Mouse (Mus musculus) liver, postnatal 0 days (tissue): Measurements from ENCODE around the gene Krtap5-2. TPM values are rescaled to one million over a fixed set of nuclear protein-coding genes. Genes with fewer than 3 reads are reported as not detected.
"Not testable (repeated sequence)": the region's sequence is repeated elsewhere in the genome, so short reads cannot be mapped to it uniquely, and the experiment has no call there.

ENCODE experiments used
- ATAC-seq: fragments of 200-750 bp; cut with Nextera tagmentation; 2 replicates; pipeline ENCODE4 v1.8.0; 2017; ENCODE audit warnings: mild to moderate bottlenecking, moderate library complexity
- DNase-seq: peaks from one replicate; pipeline ENCODE4 v3.0.0-alpha.2; 2016
- H3K27ac ChIP-seq: fragments of 300-500 bp; sonication (generic); 2 replicates; pipeline ENCODE4 v1.5.1; 2014; ENCODE audit warnings: antibody characterized with exemption, moderate library complexity, mild to moderate bottlenecking, low read depth
- H3K27me3 ChIP-seq: fragments of 300-500 bp; sonication (generic); 2 replicates; pipeline ENCODE4 v1.6.1; 2014; ENCODE audit warnings: low read length, control low read depth, mixed read lengths; ENCODE audit not compliant: insufficient read depth
- H3K36me3 ChIP-seq: fragments of 300-500 bp; sonication (generic); replicated peaks from 2 replicates; pipeline ENCODE4 v1.6.1; 2014; ENCODE audit warnings: mild to moderate bottlenecking, control low read depth, low read length, moderate library complexity, mixed read lengths; ENCODE audit not compliant: insufficient read depth
- H3K4me1 ChIP-seq: fragments of 300-500 bp; sonication (generic); 2 replicates; pipeline ENCODE4 v1.6.1; 2014; ENCODE audit warnings: antibody characterized with exemption, mild to moderate bottlenecking, control low read depth; ENCODE audit not compliant: insufficient read depth
- H3K4me2 ChIP-seq: fragments of 300-500 bp; sonication (generic); 2 replicates; pipeline ENCODE4 v1.6.1; 2014; ENCODE audit warnings: low read depth, mild to moderate bottlenecking, low read length, moderate library complexity, mixed read lengths
- H3K4me3 ChIP-seq: fragments of 300-500 bp; sonication (generic); 2 replicates; pipeline ENCODE4 v1.5.1; 2014; ENCODE audit warnings: low read depth, low read length
- H3K9ac ChIP-seq: fragments of 300-500 bp; sonication (generic); replicated peaks from 2 replicates; pipeline ENCODE4 v1.6.1; 2014; ENCODE audit warnings: mild to moderate bottlenecking, moderate library complexity
- H3K9me3 ChIP-seq: fragments of 300-500 bp; sonication (generic); 2 replicates; pipeline ENCODE4 v1.6.1; 2016; ENCODE audit warnings: mild to moderate bottlenecking, control low read depth, low read length, mixed read lengths
- CTCF ChIP-seq: sonication (generic); IDR thresholded peaks from 2 replicates; pipeline ENCODE4 v1.5.1; 2016; ENCODE audit warnings: antibody characterized with exemption, low read depth
- EP300 ChIP-seq: IDR thresholded peaks from 2 replicates; pipeline ENCODE4 v1.6.1; 2016; ENCODE audit warnings: antibody characterized with exemption, low read depth, mild to moderate bottlenecking
- WGBS: fragments of 180-500 bp; shearing (Covaris S2); extraction: QIAGEN DNeasy Blood & Tissue Kit; methylation state at CpG from one replicate; pipeline ENCODE4 v1.1.7; 2014; ENCODE audit not compliant: insufficient replicate concordance; 5-methylcytosine and 5-hydroxymethylcytosine counted together
- polyA plus RNA-seq: library from polyadenylated mRNA; unstranded; fragments of >200 nt; fragmentation: Nextera tagmentation; extraction: Ambion mirVana; gene quantifications from 2 replicates; pipeline ENCODE4 v1.2.1, GENCODE M21; 2015

Gene Krtap5-2
- polyA plus RNA-seq, 1 experiment from 2014 or later = not detected

DNA sequence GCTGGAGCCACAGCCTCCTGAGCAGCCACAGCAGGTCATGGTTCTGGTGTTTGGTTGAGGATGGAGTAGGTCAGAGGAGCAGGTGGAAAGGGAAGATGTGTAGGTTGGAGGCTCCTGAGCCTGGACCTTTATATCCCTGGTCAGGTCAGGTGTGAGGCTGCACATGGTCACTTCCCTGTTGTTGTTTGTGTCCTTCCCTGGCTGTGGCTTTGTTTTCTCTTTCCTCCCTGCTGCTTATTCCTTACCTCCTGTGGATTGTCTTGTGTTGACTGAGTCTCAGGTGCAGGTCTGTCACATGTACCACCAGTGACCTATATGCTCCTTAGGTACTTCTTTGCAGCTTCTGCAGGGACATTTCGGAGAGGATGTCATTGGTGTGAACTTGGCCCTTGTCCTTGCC, 31.3 kb downstream of the Krtap5-2 start, which contains the start of gene Gm45337:
Gene Gm45337, minus strand, starts transcription at position 101 of the 400 bp plus-strand sequence.
- ATAC-seq (no peak), DNase-seq (no peak)
- H3K36me3 ChIP-seq = no peaks in the 10 kb centered on the region
- H3K9ac ChIP-seq = no peak within 1 kb of the TSS
- H3K4me2 ChIP-seq = no peak within 1 kb of the TSS
- H3K4me3 ChIP-seq = no peak within 1 kb of the TSS
- no peak for TF ChIP-seq CTCF
- no peak for TF ChIP-seq EP300
- no peak within 1 kb of the TSS for H3K27ac ChIP-seq
- H3K4me1 ChIP-seq = no peaks in the 10 kb centered on the region
- no peaks in the 10 kb centered on the region for H3K27me3 ChIP-seq
- 68% methylated on average over 1 of the region's 1 CpGs for WGBS
- H3K9me3 ChIP-seq = no peaks in the 10 kb centered on the region

DNA sequence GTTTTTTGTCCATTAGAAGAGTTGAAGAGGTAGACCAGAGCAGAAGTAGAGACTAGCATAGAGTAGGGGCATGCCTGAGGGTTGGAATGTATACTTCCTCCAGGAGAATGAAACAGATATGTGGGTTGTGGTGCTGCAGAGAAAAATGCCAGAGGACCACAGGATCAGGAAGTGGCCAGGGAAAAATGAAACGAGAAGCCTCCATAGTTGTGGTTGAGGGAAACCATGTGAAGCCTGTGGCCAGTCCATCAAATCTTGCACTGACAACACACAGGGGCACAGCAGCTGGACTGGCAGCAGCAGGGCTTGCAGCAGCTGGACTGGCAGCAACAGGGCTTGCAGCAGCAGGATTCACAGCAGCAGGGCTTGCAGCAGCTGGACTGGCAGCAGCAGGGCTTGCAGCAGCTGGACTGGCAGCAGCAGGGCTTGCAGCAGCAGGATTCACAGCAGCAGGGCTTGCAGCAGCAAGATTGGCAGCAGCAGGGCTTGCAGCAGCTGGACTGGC, 32.2 kb downstream of the Krtap5-2 start:
- not testable (repeated sequence) for H3K27me3 ChIP-seq, H3K27ac ChIP-seq, H3K4me1 ChIP-seq, H3K9ac ChIP-seq, H3K4me2 ChIP-seq, ATAC-seq, H3K9me3 ChIP-seq, DNase-seq, H3K36me3 ChIP-seq, H3K4me3 ChIP-seq
- 26% methylated on average over 1 of the region's 1 CpGs for whole genome bisulfite sequencing

DNA sequence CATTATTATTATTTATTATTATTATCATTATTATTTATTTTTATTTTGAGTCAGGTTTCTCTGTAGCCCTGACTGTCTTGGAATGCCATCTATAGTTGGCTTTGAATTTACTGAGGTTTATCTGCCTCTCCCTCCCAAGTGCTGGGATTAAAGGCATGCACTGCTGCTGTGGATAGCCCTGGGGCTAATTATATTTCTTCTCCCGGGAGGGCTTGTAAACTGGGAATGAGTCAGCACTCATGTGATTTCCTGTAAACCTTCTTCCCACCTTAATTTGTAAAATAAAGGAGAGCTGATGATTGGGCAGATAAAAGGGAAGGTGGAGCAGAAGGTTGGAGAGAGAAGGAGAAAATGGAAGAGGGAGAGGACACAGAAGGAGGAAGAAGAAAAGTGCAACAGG, 35.1 kb downstream of the Krtap5-2 start:
- 29% methylated on average over 1 of the region's 1 CpGs for WGBS

DNA sequence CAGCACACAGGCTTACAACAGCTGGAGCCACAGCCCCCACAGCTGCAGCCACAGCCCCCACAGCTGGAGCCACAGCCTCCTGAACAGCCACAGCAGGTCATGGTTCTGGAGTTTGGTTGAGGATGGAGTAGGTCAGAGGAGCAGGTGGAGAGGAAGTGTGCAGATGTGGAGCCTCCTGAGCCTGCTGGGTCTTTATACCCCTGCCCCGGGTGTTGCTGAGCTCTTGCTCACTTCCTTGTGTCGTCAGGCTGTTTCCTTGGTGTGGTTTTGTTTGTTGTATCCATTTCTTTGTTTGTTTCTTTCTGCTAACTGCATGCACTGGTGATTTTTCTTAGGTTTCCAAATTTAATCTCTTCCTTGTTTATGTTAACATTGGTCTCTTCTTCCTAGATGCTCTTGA, 39.9 kb downstream of the Krtap5-2 start, which contains the start of gene Gm39115:
Gene Gm39115, minus strand, starts transcription at position 101 of the 400 bp plus-strand sequence.
- not testable (repeated sequence) for H3K9me3 ChIP-seq, H3K36me3 ChIP-seq, ATAC-seq, H3K27me3 ChIP-seq, H3K4me2 ChIP-seq, H3K9ac ChIP-seq, H3K27ac ChIP-seq, H3K4me1 ChIP-seq, DNase-seq, H3K4me3 ChIP-seq
- 22% methylated on average over 2 of the region's 2 CpGs for WGBS

More for the DNA sequence above, 35.1 kb downstream of the Krtap5-2 start:
- no peak for TF ChIP-seq CTCF
- no peak for TF ChIP-seq EP300
- Histone ChIP-seq H3K4me2 (no peak overlapping the region), H3K36me3 (no peaks in the 10 kb centered on the region), H3K4me1 (no peaks in the 10 kb centered on the region), H3K4me3 (no peak overlapping the region), H3K9ac (no peak overlapping the region), H3K27me3 (no peaks in the 10 kb centered on the region), H3K9me3 (no peaks in the 10 kb centered on the region), H3K27ac (no peak overlapping the region)
- no peak for DNase-seq
- ATAC-seq = no peak

DNA sequence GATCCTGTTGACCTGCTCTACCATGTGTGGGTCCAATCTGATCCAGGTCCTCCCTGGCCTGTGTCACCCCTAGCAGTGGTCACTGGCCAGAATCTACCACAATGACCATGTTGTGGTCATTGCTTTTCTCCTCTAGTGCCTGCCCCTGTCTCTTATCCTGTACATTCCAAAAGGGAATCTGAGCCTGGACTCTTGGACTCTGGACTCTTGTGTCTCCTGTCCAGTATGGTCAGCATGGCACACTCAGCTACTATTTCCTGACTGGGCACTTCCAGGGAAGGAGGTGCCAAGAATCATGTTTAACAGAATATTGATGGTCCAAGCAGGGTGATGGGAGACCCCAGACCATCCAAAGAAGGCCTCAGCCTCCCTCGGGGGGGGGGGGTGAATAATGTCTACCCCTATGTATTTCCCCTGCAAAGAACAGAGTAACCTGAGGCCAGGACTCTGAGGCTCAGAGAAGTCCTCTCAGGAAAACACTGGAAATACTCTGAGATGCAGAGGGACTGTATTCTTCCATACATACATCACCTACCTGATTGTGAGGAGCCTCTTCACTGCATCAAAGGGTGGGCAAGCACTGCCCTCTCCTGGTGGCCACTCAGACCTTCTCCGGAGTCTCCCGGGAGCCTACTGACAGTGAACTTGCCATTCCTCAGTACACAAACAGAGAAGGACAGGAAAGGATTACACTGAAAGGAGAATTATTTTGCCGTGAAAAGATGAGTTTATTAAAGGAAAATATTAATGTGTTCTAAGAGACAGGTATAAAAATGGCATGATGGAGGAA, 41.4 kb downstream of the Krtap5-2 start:
- no peaks in the 10 kb centered on the region for H3K9me3 ChIP-seq
- no peak overlapping the region for H3K9ac ChIP-seq
- WGBS = 40% methylated on average over 4 of the region's 4 CpGs
- no peak overlapping the region for H3K4me2 ChIP-seq
- no peak overlapping the region for H3K4me3 ChIP-seq
- H3K36me3 ChIP-seq = no peaks in the 10 kb centered on the region
- TF ChIP-seq EP300 (no peak), CTCF (peak; percentile 44)
- H3K4me1 ChIP-seq = no peaks in the 10 kb centered on the region
- no peaks in the 10 kb centered on the region; the same call in 1 of the 2 replicates for H3K27me3 ChIP-seq
- DNase-seq (no peak), ATAC-seq (0 out of 2 replicates have a peak, but pooled peaks have one; percentile 36)
- H3K27ac ChIP-seq = no peak overlapping the region

DNA sequence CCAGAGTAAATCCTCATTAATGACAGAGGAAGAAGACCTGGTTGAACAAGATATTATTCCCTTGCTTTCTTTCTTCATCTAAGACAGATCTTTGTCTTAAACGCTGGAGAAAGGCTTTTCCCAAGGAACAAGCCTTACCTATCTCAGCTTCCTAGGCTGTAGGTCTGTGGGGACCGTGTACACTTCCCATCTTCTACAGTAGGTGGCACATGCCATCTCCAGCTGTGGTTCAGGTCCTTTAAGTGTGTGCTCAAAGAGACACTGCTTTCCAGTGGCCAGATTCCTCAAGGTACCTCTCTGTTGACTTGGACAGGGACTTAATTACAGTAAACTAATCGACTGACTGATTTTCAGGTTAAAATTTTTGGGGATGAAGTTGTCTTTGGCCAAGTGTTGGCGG, 47.0 kb downstream of the Krtap5-2 start:
- 45% methylated on average over 4 of the region's 4 CpGs for WGBS
- Histone ChIP-seq H3K27me3 (no peaks in the 10 kb centered on the region; the same call in 1 of the 2 replicates), H3K27ac (no peak overlapping the region), H3K9ac (no peak overlapping the region), H3K9me3 (no peaks in the 10 kb centered on the region), H3K4me1 (no peaks in the 10 kb centered on the region), H3K4me2 (no peak overlapping the region), H3K36me3 (no peaks in the 10 kb centered on the region), H3K4me3 (no peak overlapping the region)
- no peak for TF ChIP-seq EP300
- 0 out of 2 replicates have a peak, but pooled peaks have one; percentile 16 for TF ChIP-seq CTCF
- ATAC-seq (no peak), DNase-seq (no peak)

Other genes starting within 250 kb of the Krtap5-2 start
- 0.06 and 0.13 TPM in 2 replicates for gene Brsk2, start 226.3 kb downstream of the Krtap5-2 start, polyA plus RNA-seq
- 38.5 and 40.8 TPM in 2 replicates for gene Mob2, start 114.9 kb downstream of the Krtap5-2 start, polyA plus RNA-seq
- gene Dusp8, start 80.2 kb downstream of the Krtap5-2 start, polyA plus RNA-seq = 1.8 TPM in 2 replicates
- not detected in 2 replicates for gene Gm45618, start 55.3 kb downstream of the Krtap5-2 start, polyA plus RNA-seq
- not detected in 2 replicates for gene Gm39115, start 40.0 kb downstream of the Krtap5-2 start, polyA plus RNA-seq
- gene Gm45337, start 31.4 kb downstream of the Krtap5-2 start, polyA plus RNA-seq = not detected in 2 replicates
- not detected in 2 replicates for gene Gm29735, start 18.9 kb downstream of the Krtap5-2 start, polyA plus RNA-seq
- gene Gm4553, start 10.3 kb downstream of the Krtap5-2 start, polyA plus RNA-seq = not detected in 2 replicates
- gene Gm10153, start 14.4 kb upstream of the Krtap5-2 start, polyA plus RNA-seq = not detected in 2 replicates
- gene Krtap5-3, start 25.4 kb upstream of the Krtap5-2 start, polyA plus RNA-seq = not detected in 2 replicates
- gene Gm7579, start 35.9 kb upstream of the Krtap5-2 start, polyA plus RNA-seq = not detected in 2 replicates
- not detected in 2 replicates for gene Krtap5-5, start 54.0 kb upstream of the Krtap5-2 start, polyA plus RNA-seq
- not detected in 2 replicates for gene Gm40460, start 65.1 kb upstream of the Krtap5-2 start, polyA plus RNA-seq
- not detected in 2 replicates for gene Gm2431, start 82.3 kb upstream of the Krtap5-2 start, polyA plus RNA-seq
- gene Gm4559, start 98.4 kb upstream of the Krtap5-2 start, polyA plus RNA-seq = not detected in 2 replicates
- gene Krtap5-1, start 121.1 kb upstream of the Krtap5-2 start, polyA plus RNA-seq = not detected in 2 replicates
- gene Krtap5-4, start 127.5 kb upstream of the Krtap5-2 start, polyA plus RNA-seq = not detected in 2 replicates
- 2.1 and 2.2 TPM in 2 replicates for gene Ifitm10, start 197.7 kb upstream of the Krtap5-2 start, polyA plus RNA-seq
- gene Gm49369, start 206.7 kb upstream of the Krtap5-2 start, polyA plus RNA-seq = not detected in 2 replicates
- 311 and 324 TPM in 2 replicates for gene Ctsd, start 212.0 kb upstream of the Krtap5-2 start, polyA plus RNA-seq